Mouse (Mus musculus): ENCODE measurements around the gene Spx.

DNA sequence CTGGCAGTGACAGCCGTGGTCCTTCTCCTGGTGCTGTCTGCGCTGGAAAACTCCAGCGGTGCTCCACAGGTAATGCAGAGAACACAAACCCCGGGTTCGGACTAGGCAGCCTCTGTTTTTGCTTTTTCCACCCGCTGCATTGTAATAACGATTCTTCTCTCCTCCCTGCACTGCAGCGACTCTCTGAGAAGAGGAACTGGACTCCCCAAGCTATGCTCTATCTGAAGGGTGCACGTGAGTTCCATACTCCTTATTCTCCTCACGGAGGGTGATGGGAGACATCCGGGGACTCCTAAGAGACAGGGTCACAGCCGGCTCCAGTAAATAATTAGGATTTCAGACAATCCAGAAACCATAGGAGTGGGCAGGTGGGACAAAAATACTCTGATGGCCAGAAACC, 604 bp downstream of the Spx start:
- no peak for TF ChIP-seq CTCF (conservative IDR thresholded peaks at IDR 0.05; ENCODE audit: low read length)
- TF ChIP-seq POU5F1 (IDR thresholded peaks at IDR 0.05; ENCODE audit: borderline replicate concordance, low read length), result no peak
- no peak for TF ChIP-seq NANOG (IDR thresholded peaks at IDR 0.05; ENCODE audit: borderline replicate concordance, low read length)
